Mouse (Mus musculus) kidney, embryonic 15.5 days (tissue): ENCODE data around the gene Il11ra1. TPM values are rescaled to one million over a fixed set of nuclear protein-coding genes. Genes with fewer than 3 reads are reported as not detected.
A peak's percentile ranks its signal among the peaks of the same experiment; 100 is the strongest.

ENCODE experiments used
- ATAC-seq: fragments of 200-750 bp; cut with Nextera tagmentation; replicated peaks from 2 replicates; pipeline ENCODE4 v1.8.0; 2017; ENCODE audit warnings: moderate TSS enrichment; ENCODE audit not compliant: low FRiP score
- H3K27ac ChIP-seq: fragments of 300-500 bp; sonication (generic); 2 replicates; pipeline ENCODE4 v1.5.1; 2015; ENCODE audit warnings: mild to moderate bottlenecking, inconsistent platforms
- H3K27me3 ChIP-seq: fragments of 300-500 bp; sonication (generic); 2 replicates; pipeline ENCODE4 v1.6.1; 2015; ENCODE audit warnings: inconsistent platforms
- H3K36me3 ChIP-seq: fragments of 300-500 bp; sonication (generic); 2 replicates; pipeline ENCODE4 v1.6.1; 2015; ENCODE audit warnings: inconsistent platforms
- H3K4me1 ChIP-seq: fragments of 300-500 bp; sonication (generic); 2 replicates; pipeline ENCODE4 v1.6.1; 2015; ENCODE audit warnings: inconsistent platforms
- H3K4me2 ChIP-seq: fragments of 300-500 bp; sonication (generic); 2 replicates; pipeline ENCODE4 v1.6.1; 2015; ENCODE audit warnings: moderate library complexity, mild to moderate bottlenecking, inconsistent platforms
- H3K4me3 ChIP-seq: fragments of 300-500 bp; sonication (generic); replicated peaks from 2 replicates; pipeline ENCODE4 v1.5.1; 2015; ENCODE audit warnings: mild to moderate bottlenecking, inconsistent platforms
- H3K9ac ChIP-seq: fragments of 300-500 bp; sonication (generic); 2 replicates; pipeline ENCODE4 v1.6.1; 2015; ENCODE audit warnings: mild to moderate bottlenecking, inconsistent platforms
- H3K9me3 ChIP-seq: fragments of 300-500 bp; sonication (generic); replicated peaks from 2 replicates; pipeline ENCODE4 v1.6.1; 2016; ENCODE audit warnings: inconsistent platforms
- WGBS: fragments of 180-500 bp; shearing (Covaris S2); methylation state at CpG from one replicate; pipeline ENCODE4 v1.1.7; 2015; ENCODE audit warnings: mixed read lengths; 5-methylcytosine and 5-hydroxymethylcytosine counted together
- polyA plus RNA-seq: library from polyadenylated mRNA; unstranded; fragments of >200 nt; fragmentation: Nextera tagmentation; extraction: Ambion mirVana; gene quantifications from 2 replicates; pipeline ENCODE4 v1.2.1, GENCODE M21; 2015

The Il11ra1 gene
- polyA plus RNA-seq, 1 experiment from 2014 or later = 157 TPM

GRCm38 (mm10) chr4:41665009-41665675 is 34.6 kb upstream of the Il11ra1 start:
- H3K4me1 ChIP-seq = peaks cover 73% of the 10 kb centered on the region
- H3K27ac ChIP-seq = peak overlapping the region; percentile 91
- peak overlapping the region; percentile 10; the same call in 1 of the 2 replicates for H3K9ac ChIP-seq
- WGBS = 4% methylated on average over 6 of the region's 8 CpGs
- H3K27me3 ChIP-seq = peaks cover 21% of the 10 kb centered on the region
- no peak overlapping the region for H3K4me3 ChIP-seq
- H3K9me3 ChIP-seq = no peaks in the 10 kb centered on the region
- peaks cover 14% of the 10 kb centered on the region for H3K36me3 ChIP-seq
- peak; percentile 69 for ATAC-seq
- H3K4me2 ChIP-seq = peak overlapping the region; percentile 30

DNA sequence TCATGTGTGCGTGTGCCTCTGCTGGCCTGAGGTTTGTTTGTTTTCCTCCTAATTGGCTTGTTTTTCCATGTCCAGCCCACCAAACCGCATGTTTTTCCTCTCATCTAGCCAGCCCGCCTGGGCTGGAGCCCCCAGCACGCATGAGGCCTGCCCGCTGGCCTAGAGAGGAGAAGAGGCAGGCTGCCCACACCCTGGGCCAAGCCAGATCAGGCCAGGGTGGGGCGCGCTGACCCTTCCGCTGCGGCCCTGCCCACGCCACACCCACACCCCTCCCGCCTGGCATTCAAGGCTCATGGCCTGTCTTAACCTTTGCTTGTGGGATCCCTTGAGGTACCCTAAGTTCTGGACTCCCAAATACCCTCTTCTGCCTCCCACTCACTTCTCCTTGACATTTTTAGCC is 33.1 kb upstream of the Il11ra1 start:
- WGBS = 46% methylated on average over 11 of the region's 11 CpGs
- H3K9me3 ChIP-seq = no peaks in the 10 kb centered on the region
- ATAC-seq = no peak
- peak overlapping the region; percentile 78 for H3K27ac ChIP-seq
- H3K4me2 ChIP-seq = no peak overlapping the region
- peaks cover 22% of the 10 kb centered on the region for H3K36me3 ChIP-seq
- H3K4me3 ChIP-seq = no peak overlapping the region
- H3K9ac ChIP-seq = no peak overlapping the region
- peaks cover 72% of the 10 kb centered on the region for H3K4me1 ChIP-seq
- peaks cover 19% of the 10 kb centered on the region for H3K27me3 ChIP-seq

- WGBS = 86% methylated on average over 18 of the region's 18 CpGs
Observed at GRCm38 (mm10) chr4:41670836-41671235, 29.0 kb upstream of the Il11ra1 start.

GRCm38 (mm10) chr4:41671500-41671899 is 28.3 kb upstream of the Il11ra1 start:
- H3K27me3 ChIP-seq = 0 out of 2 replicates have a peak, but pooled peaks cover 6% of the 10 kb centered on the region
- no peak overlapping the region for H3K4me3 ChIP-seq
- no peak overlapping the region for H3K9ac ChIP-seq
- WGBS = 19% methylated on average over 5 of the region's 5 CpGs
- peaks cover 60% of the 10 kb centered on the region for H3K4me1 ChIP-seq
- H3K27ac ChIP-seq = 0 out of 2 replicates have a peak overlapping the region, but pooled peaks have one; percentile 28
- no peaks in the 10 kb centered on the region for H3K9me3 ChIP-seq
- ATAC-seq = peak; percentile 23; the same call in 1 of the 2 replicates
- no peak overlapping the region; the same call in 1 of the 2 replicates for H3K4me2 ChIP-seq
- H3K36me3 ChIP-seq = peaks cover 22% of the 10 kb centered on the region

More at GRCm38 (mm10) chr4:41670836-41671235, 29.0 kb upstream of the Il11ra1 start:
- H3K4me2 ChIP-seq = no peak overlapping the region
- H3K4me3 ChIP-seq = no peak overlapping the region
- H3K9ac ChIP-seq = no peak overlapping the region
- peaks cover 58% of the 10 kb centered on the region for H3K4me1 ChIP-seq
- no peaks in the 10 kb centered on the region for H3K9me3 ChIP-seq
- peaks cover 22% of the 10 kb centered on the region for H3K36me3 ChIP-seq
- ATAC-seq = no peak
- H3K27me3 ChIP-seq = 0 out of 2 replicates have a peak, but pooled peaks cover 6% of the 10 kb centered on the region
- no peak overlapping the region for H3K27ac ChIP-seq

GRCm38 (mm10) chr4:41671963-41672480 is 27.8 kb upstream of the Il11ra1 start:
- no peaks in the 10 kb centered on the region for H3K9me3 ChIP-seq
- peak overlapping the region; percentile 2; the same call in 1 of the 2 replicates for H3K4me2 ChIP-seq
- H3K4me1 ChIP-seq = peaks cover 60% of the 10 kb centered on the region
- H3K4me3 ChIP-seq = no peak overlapping the region
- no peak overlapping the region for H3K9ac ChIP-seq
- peak overlapping the region; percentile 28; the same call in 1 of the 2 replicates for H3K27ac ChIP-seq
- 10% methylated on average over 8 of the region's 8 CpGs for WGBS
- peaks cover 9% of the 10 kb centered on the region; the same call in 1 of the 2 replicates for H3K27me3 ChIP-seq
- ATAC-seq = peak; percentile 12; the same call in 1 of the 2 replicates
- peaks cover 22% of the 10 kb centered on the region for H3K36me3 ChIP-seq

DNA sequence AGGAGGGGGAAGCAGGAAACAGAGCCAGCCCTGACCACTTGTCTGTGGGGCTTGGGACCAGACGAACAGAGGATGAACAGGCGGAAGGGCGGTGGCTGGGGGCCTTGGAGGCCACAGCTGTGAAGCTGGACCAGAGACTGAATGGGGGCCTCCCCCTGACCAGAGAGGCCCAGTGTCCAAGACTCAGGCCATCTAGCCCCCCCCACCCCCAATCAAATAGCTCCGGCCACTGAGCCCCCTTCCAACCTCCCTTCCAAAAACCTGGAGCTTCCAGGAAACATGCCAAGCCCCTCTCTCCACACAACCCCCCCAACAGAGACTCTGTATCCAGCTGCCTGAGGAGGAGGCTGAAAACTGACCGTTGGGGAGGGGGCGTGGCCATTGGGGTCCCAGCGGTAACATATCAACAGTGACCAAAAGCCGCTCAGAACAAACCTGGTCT is 27.2 kb upstream of the Il11ra1 start:
- H3K9me3 ChIP-seq = no peaks in the 10 kb centered on the region
- WGBS = 22% methylated on average over 8 of the region's 8 CpGs
- H3K4me3 ChIP-seq = no peak overlapping the region
- peaks cover 9% of the 10 kb centered on the region; the same call in 1 of the 2 replicates for H3K27me3 ChIP-seq
- peak overlapping the region; percentile 28; the same call in 1 of the 2 replicates for H3K27ac ChIP-seq
- H3K4me2 ChIP-seq = 0 out of 2 replicates have a peak overlapping the region, but pooled peaks have one; percentile 2
- no peak overlapping the region for H3K9ac ChIP-seq
- H3K4me1 ChIP-seq = peaks cover 63% of the 10 kb centered on the region
- peak; percentile 26 for ATAC-seq
- peaks cover 22% of the 10 kb centered on the region for H3K36me3 ChIP-seq

DNA sequence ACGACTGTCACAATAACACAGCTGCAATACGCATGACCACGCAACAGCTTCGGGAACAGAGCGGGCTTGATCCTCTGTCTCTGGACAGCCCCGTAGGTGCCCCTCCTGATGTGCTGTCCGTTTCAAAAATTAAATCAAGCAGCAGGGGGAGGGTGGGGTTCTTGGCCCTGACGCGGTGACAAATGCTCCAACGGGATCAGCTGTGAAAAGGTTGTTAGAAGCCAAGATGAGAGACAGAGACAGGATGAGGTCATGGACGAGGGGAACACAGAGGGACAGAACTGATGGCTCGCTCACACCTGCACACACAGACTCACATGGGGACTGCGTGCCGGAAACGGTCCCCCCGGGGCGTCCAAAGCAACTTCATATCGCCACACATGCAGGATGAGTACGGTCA is 26.6 kb upstream of the Il11ra1 start:
- H3K27me3 ChIP-seq = peaks cover 9% of the 10 kb centered on the region; the same call in 1 of the 2 replicates
- no peak overlapping the region for H3K4me2 ChIP-seq
- ATAC-seq = no peak
- H3K4me1 ChIP-seq = peaks cover 70% of the 10 kb centered on the region
- no peaks in the 10 kb centered on the region for H3K9me3 ChIP-seq
- H3K36me3 ChIP-seq = peaks cover 22% of the 10 kb centered on the region
- WGBS = 67% methylated on average over 19 of the region's 19 CpGs
- H3K27ac ChIP-seq = no peak overlapping the region
- no peak overlapping the region for H3K4me3 ChIP-seq
- no peak overlapping the region for H3K9ac ChIP-seq

DNA sequence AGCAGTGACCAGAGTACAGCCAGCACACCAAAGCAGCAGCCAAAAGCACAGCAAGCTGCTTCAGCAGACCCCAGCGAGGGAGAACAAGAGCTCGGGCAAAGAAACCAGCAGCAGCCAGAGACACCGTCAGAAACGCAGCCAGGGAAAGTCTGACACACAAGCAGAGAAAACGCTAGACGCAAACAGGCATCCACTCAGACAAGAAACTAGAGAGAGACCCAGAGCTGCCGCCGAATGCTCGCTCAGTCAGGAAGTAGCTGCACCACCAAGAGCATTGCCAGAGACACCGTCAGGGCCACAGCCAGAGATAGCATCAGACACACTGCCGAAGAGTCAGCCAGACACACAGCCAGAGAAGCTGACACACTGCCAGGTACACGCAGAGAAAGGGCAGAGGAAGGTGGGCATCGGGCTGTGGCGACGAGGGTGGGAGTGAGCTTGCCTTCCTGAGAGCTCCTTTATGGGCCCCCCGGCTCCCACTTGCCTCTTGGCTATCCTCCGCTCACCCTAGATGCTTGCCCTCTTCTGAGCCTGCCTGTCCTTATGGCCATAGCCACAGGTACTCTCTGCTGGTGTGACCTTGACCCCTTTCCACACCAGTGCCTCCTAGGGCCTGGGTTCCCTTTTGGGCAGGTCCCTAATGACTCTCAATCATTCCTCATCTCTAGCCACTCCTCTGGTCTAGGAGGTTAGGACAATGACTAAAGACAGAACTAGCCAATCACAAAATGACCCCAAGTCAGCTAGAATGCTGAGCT is 23.4 kb upstream of the Il11ra1 start:
- Histone ChIP-seq H3K9me3 (no peaks in the 10 kb centered on the region), H3K4me2 (no peak overlapping the region), H3K27ac (peak overlapping the region; percentile 61; the same call in 1 of the 2 replicates), H3K4me3 (no peak overlapping the region), H3K27me3 (peaks cover 7% of the 10 kb centered on the region; the same call in 1 of the 2 replicates), H3K9ac (no peak overlapping the region), H3K36me3 (no peaks in the 10 kb centered on the region; the same call in 1 of the 2 replicates), H3K4me1 (peaks cover 84% of the 10 kb centered on the region)
- WGBS = 44% methylated on average over 17 of the region's 17 CpGs
- ATAC-seq = peak; percentile 5; the same call in 1 of the 2 replicates

DNA sequence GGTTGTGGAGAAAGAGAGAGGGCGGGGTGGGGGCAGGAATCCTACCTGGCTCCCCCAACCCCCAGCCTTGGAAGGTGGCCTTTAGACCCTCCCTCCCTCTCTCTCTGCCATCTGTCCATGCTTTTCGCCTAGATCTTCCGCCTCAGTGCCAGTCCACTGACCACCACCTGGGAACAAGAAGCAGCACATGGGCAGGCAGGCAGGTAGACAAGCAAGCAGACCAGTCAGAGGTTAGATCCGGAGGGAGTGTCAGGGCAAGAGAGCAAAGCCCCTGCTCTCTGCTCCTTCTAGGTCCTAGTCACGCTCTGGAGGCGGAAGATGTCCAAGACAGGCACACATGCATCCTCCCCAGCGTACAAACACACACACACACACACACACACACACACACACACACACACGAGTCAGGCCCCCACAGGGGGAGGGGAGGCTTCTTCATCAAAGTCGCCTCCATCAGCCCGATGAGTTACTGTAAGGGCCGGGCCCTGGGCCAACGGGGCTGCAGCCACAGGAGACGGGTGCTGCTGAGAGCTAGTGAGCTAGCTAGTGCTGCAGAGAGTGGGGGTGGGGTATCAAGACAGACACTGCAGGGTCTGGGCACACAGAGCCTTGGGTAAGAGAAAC is 22.7 kb upstream of the Il11ra1 start:
- Histone ChIP-seq H3K27me3 (peaks cover 6% of the 10 kb centered on the region; the same call in 1 of the 2 replicates), H3K9ac (no peak overlapping the region), H3K4me2 (no peak overlapping the region), H3K27ac (peak overlapping the region; percentile 61), H3K4me1 (peaks cover 81% of the 10 kb centered on the region), H3K4me3 (no peak overlapping the region), H3K9me3 (no peaks in the 10 kb centered on the region), H3K36me3 (no peaks in the 10 kb centered on the region; the same call in 1 of the 2 replicates)
- ATAC-seq = peak; percentile 34; the same call in 1 of the 2 replicates
- 28% methylated on average over 13 of the region's 13 CpGs for WGBS

DNA sequence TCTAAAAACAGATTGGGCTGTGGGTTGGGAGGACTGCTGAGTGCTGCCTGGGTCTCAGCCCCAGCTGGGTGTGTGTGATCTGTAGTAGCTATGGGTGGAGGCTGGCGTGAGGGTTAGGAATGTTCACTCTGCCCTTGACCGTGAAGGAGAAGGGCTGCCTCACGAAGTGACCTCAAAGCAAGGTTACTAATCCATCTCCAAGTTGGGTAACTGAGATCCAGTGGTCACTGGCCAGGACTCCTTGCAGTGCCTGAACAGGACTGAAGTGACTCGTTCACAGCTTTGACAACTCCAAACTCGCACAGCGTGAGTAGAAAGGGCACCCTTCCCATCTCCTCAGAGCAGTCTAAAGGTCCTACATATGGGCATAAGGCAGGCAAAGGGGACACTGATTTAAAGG is 20.9 kb upstream of the Il11ra1 start:
- Histone ChIP-seq H3K4me1 (peaks cover 76% of the 10 kb centered on the region), H3K9ac (no peak overlapping the region), H3K4me3 (no peak overlapping the region), H3K36me3 (no peaks in the 10 kb centered on the region), H3K27ac (peak overlapping the region; percentile 70), H3K27me3 (peaks cover 10% of the 10 kb centered on the region), H3K4me2 (0 out of 2 replicates have a peak overlapping the region, but pooled peaks have one; percentile 15), H3K9me3 (no peaks in the 10 kb centered on the region)
- no peak for ATAC-seq
- WGBS = 44% methylated on average over 6 of the region's 6 CpGs

DNA sequence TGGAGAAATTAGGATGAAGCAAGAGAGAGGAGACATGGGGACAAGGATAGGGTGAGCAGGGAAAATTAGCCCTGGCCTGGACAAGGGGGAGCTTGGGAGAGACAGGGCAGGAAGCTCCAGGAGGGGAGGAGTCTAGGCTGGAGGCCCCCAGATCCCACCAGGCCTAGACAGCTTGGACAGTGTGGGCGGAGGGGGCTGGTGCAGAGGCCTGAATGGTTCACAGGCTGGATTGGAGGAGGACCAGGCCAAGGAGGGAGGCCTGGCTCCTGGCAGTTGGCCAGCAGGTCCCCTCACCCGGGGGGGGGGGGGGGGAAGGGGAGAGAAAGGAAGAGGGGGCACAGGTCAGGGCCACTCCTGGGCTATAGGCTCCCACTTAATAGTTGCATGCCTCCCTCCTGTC is 20.5 kb upstream of the Il11ra1 start:
- peak; percentile 69 for ATAC-seq

More for the DNA sequence above, 20.5 kb upstream of the Il11ra1 start:
- peaks cover 10% of the 10 kb centered on the region for H3K27me3 ChIP-seq
- WGBS = 18% methylated on average over 1 of the region's 2 CpGs
- no peak overlapping the region for H3K4me3 ChIP-seq
- H3K4me1 ChIP-seq = peaks cover 79% of the 10 kb centered on the region
- H3K27ac ChIP-seq = peak overlapping the region; percentile 70
- no peak overlapping the region for H3K9ac ChIP-seq
- no peaks in the 10 kb centered on the region for H3K36me3 ChIP-seq
- H3K4me2 ChIP-seq = peak overlapping the region; percentile 15; the same call in 1 of the 2 replicates
- H3K9me3 ChIP-seq = no peaks in the 10 kb centered on the region
